Mouse (Mus musculus) ES-Bruce4 (cell line): Measurements from ENCODE around the gene Apba3. TPM values are rescaled to one million over a fixed set of nuclear protein-coding genes. Genes with fewer than 3 reads are reported as not detected.

Source experiments
- H3K27ac ChIP-seq: 2 replicates; pipeline ENCODE4 v1.5.1; 2012; ENCODE audit warnings: low read length, inconsistent platforms; ENCODE audit not compliant: insufficient read depth
- H3K27me3 ChIP-seq: 2 replicates; pipeline ENCODE4 v1.6.1; 2012; ENCODE audit warnings: mild to moderate bottlenecking, low read length, inconsistent platforms; ENCODE audit not compliant: control insufficient read depth, poor library complexity, insufficient read depth, severe bottlenecking
- H3K36me3 ChIP-seq: 2 replicates; pipeline ENCODE4 v1.6.1; 2012; ENCODE audit warnings: inconsistent platforms, mild to moderate bottlenecking, low read length, moderate library complexity; ENCODE audit not compliant: control insufficient read depth, poor library complexity, insufficient read depth, severe bottlenecking
- H3K4me1 ChIP-seq: one replicate; pipeline ENCODE4 v1.8.1; 2011; ENCODE audit warnings: low read length; ENCODE audit not compliant: control insufficient read depth, insufficient read depth
- H3K4me3 ChIP-seq: 2 replicates; pipeline ENCODE4 v1.5.1; 2011; ENCODE audit warnings: low read depth, mild to moderate bottlenecking, low read length
- H3K9ac ChIP-seq: 2 replicates; pipeline ENCODE4 v1.6.1; 2012; ENCODE audit warnings: low read depth, mild to moderate bottlenecking, inconsistent platforms; ENCODE audit not compliant: poor library complexity, severe bottlenecking
- H3K9me3 ChIP-seq: replicated peaks from 2 replicates; pipeline ENCODE4 v1.6.1; 2012; ENCODE audit warnings: mild to moderate bottlenecking, low read length, inconsistent platforms; ENCODE audit not compliant: control insufficient read depth, poor library complexity, insufficient read depth, severe bottlenecking
- CTCF ChIP-seq: IDR thresholded peaks from one replicate; pipeline ENCODE4 v1.8.1; 2011; ENCODE audit warnings: low read depth, low read length
- EP300 ChIP-seq: IDR thresholded peaks from 2 replicates; pipeline ENCODE4 v1.6.1; 2011; ENCODE audit warnings: low read depth, low read length; ENCODE audit not compliant: insufficient read depth
- POLR2A ChIP-seq: IDR thresholded peaks from one replicate; pipeline ENCODE4 v1.8.1; 2011; ENCODE audit warnings: low read length; ENCODE audit not compliant: insufficient read depth
- polyA plus RNA-seq: library from polyadenylated mRNA; stranded (reverse); fragments of >200 nt; gene quantifications from 2 replicates; pipeline ENCODE4 v1.2.4, GENCODE M21; 2011; ENCODE audit warnings: low read depth; ENCODE audit not compliant: missing spikeins, insufficient read depth, insufficient read length

Apba3 gene
- polyA plus RNA-seq, 1 experiment, result 25.8 TPM

DNA sequence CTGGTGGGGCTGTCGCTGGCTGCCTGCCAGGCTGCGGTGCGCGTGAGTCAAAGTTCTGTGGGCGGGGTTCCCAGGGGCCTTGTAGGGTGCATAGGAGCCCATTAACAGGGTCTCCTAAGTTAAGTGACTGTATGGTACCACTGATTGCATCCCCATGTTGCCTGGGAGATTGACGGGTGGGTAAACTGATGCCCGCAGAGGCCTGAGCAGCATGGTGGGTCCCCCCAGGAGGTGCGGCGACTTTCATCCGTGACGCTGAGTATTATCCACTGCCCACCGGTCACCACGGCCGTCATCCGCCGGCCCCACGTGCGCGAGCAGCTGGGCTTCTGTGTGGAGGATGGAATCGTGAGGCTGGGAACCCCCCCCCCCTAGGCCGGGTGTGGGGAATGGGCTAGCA, 5.6 kb downstream of the Apba3 start:
- Histone ChIP-seq H3K9ac (no peak overlapping the region), H3K27ac (no peak overlapping the region), H3K36me3 (0 out of 2 replicates have a peak, but pooled peaks cover 3% of the 10 kb centered on the region), H3K4me1 (no peaks in the 10 kb centered on the region), H3K4me3 (no peak overlapping the region; the same call in 1 of the 2 replicates), H3K9me3 (no peaks in the 10 kb centered on the region), H3K27me3 (no peaks in the 10 kb centered on the region)
- no peak for TF ChIP-seq POLR2A
- TF ChIP-seq CTCF, result no peak
- no peak for TF ChIP-seq EP300

- no peak overlapping the region for H3K4me3 ChIP-seq
- 0 out of 2 replicates have a peak, but pooled peaks cover 3% of the 10 kb centered on the region for H3K36me3 ChIP-seq
Measured at GRCm38 (mm10) chr10:81273842-81274241, 7.1 kb downstream of the Apba3 start.

GRCm38 (mm10) chr10:81277676-81278075, 10.9 kb downstream of the Apba3 start:
- TF ChIP-seq CTCF (peak; percentile 49), EP300 (no peak)
- Histone ChIP-seq H3K36me3 (no peaks in the 10 kb centered on the region), H3K4me3 (peak overlapping the region; percentile 7), H3K4me1 (peaks cover 4% of the 10 kb centered on the region), H3K9ac (peak overlapping the region; percentile 29; the same call in 1 of the 2 replicates), H3K9me3 (no peaks in the 10 kb centered on the region), H3K27me3 (no peaks in the 10 kb centered on the region), H3K27ac (no peak overlapping the region)

More at GRCm38 (mm10) chr10:81273842-81274241, 7.1 kb downstream of the Apba3 start:
- Histone ChIP-seq H3K27me3 (no peaks in the 10 kb centered on the region), H3K9me3 (no peaks in the 10 kb centered on the region), H3K4me1 (peaks cover 2% of the 10 kb centered on the region), H3K27ac (no peak overlapping the region), H3K9ac (no peak overlapping the region)
- no peak for TF ChIP-seq EP300

DNA sequence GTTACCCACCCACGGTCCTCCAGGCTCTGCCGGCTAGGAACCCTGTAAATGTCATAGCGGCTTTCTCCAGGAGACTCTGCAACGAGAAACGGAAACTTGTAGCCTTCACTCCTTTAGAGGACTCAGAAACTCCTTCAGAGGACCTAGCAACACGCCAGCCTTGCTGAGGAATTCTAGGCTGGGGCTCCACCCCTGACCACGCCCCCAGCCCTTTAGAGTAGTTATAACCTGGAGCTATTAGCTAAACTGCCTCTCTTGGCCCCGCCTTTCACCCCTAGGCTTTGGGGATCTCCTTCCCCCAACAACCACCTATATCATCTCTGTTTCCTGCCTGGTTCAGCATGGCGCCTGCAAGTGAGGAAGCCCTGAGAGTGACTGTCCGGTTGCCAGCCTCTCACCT, 12.7 kb downstream of the Apba3 start:
- no peak for TF ChIP-seq CTCF
- TF ChIP-seq EP300, result peak; percentile 44; the same call in 1 of the 2 replicates
- no peak for TF ChIP-seq POLR2A
- H3K9me3 ChIP-seq, result no peaks in the 10 kb centered on the region
- no peaks in the 10 kb centered on the region for H3K36me3 ChIP-seq
- peak overlapping the region; percentile 26 for H3K4me3 ChIP-seq
- H3K27me3 ChIP-seq, result no peaks in the 10 kb centered on the region
- H3K4me1 ChIP-seq, result peaks cover 8% of the 10 kb centered on the region
- H3K9ac ChIP-seq, result no peak overlapping the region
- peak overlapping the region; percentile 42 for H3K27ac ChIP-seq

DNA sequence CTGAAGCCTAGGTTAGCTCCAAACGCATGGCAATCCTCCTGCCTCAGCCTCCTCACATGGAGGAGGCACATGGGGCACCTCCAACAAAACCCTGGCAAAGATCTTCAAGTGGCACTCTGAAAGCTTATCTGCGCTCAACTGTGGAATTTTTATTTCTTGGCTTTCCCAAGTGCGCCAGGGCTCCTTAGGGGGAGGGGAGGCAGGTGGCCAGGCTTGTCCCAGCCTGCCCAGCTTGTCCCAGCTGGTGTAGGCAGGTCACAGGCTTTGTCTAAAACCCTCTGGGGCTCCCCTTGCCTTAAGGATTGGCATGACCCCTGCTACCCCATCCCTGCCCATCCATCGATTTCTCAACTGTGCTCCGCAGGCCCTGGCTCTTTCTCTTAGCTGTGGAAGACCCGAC, 17.4 kb downstream of the Apba3 start:
- Histone ChIP-seq H3K36me3 (no peaks in the 10 kb centered on the region), H3K9ac (peak overlapping the region; percentile 58), H3K27me3 (no peaks in the 10 kb centered on the region), H3K9me3 (no peaks in the 10 kb centered on the region), H3K4me3 (peak overlapping the region; percentile 79), H3K4me1 (peaks cover 9% of the 10 kb centered on the region), H3K27ac (peak overlapping the region; percentile 34)
- TF ChIP-seq CTCF (no peak), POLR2A (no peak), EP300 (no peak)

DNA sequence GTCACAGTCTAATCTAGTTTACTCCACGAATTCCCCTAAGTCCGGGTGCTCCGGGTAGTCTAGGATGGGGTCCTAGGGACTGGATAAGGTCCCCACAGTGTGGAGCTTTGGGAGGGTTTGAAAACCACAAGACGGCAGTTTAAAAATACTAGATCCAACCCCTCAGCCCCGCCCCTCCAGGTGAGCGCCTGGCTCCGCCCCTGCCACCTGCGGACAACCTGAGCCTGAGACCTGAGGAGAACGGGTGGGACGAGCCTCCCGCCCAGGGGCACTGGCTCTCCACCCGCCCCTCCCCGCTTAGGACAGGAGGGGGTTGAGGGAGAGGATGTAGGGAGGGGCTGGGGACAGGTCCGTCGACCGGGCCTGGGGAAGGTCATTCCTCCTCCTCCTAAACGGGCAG, 18.0 kb downstream of the Apba3 start:
- no peak for TF ChIP-seq CTCF
- TF ChIP-seq POLR2A, result no peak
- TF ChIP-seq EP300, result no peak
- H3K27me3 ChIP-seq, result no peaks in the 10 kb centered on the region
- H3K4me1 ChIP-seq, result peaks cover 9% of the 10 kb centered on the region
- peak overlapping the region; percentile 58 for H3K9ac ChIP-seq
- H3K27ac ChIP-seq, result peak overlapping the region; percentile 34
- no peaks in the 10 kb centered on the region for H3K36me3 ChIP-seq
- no peaks in the 10 kb centered on the region for H3K9me3 ChIP-seq
- peak overlapping the region; percentile 79 for H3K4me3 ChIP-seq
